Mouse (Mus musculus): ENCODE results near the gene Cphx3. TPM values are rescaled to one million over a fixed set of nuclear protein-coding genes. Genes with fewer than 3 reads are reported as not detected.

Gene Cphx3
- total RNA-seq (2023), result not detected

DNA sequence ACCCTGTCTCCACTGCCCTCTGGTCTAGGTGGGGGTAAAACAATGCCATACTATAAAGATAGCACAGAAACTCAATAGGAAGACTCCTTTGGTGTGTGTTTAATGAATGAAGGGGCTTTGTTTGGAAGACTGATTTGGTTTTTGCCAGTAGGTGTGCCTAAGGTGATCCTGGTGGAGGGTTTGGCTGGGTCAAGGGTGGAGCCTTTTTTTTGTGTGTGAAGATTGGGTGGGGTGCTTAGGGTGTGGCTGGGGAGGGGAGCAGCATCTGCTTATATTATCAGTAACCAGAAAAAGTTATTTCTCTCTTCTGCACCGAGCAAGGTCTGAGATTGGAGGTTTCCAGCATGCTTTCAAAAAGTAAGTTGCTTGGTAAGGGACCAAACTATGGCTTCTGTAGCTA, at the start of gene Cphx3:
Gene Cphx3, plus strand, starts transcription at position 301 of the 400 bp plus-strand sequence.

DNA sequence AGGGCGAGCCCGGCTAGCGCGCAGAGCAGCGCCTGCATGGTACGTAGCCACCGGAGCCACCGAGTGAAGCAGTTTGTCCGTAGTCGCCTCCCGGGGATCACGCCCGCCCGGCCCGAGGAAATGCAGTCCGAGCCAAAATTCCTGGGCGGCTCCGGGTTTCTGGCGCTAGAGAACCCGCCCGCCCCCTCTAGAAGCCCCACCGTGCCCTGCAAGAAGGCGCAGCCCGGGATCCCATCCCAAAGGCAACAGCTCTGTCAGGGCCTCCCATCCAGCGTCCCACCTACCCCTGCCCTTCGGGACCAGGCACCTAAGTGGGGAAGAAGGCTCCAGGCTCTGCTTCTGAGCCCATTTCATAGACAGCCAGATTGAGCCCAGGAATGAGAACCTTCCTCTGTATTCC, 39.5 kb upstream of the Cphx3 start, which contains the start of gene Gm9780:
Gene Gm9780, minus strand, starts transcription at position 101 of the 400 bp plus-strand sequence.

DNA sequence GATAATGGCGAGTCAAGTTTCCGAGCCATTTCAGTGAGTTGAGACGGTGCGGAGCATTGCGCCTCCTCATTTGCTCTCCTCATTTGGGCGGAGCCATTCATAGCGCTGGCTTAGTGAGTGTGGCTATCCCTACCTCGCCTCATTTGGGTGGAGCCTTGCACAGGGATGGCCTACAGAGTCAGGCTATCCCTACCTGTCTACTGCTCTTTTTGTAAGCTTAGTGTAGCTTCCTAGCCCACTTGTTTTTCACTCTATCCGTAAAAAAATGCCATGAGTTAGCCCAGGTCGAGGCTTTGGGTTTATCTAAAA, 14.8 kb upstream of the Cphx3 start, which contains the start of gene Tmem254c:
Gene Tmem254c, minus strand, starts transcription at position 31 of the 309 bp plus-strand sequence.

DNA sequence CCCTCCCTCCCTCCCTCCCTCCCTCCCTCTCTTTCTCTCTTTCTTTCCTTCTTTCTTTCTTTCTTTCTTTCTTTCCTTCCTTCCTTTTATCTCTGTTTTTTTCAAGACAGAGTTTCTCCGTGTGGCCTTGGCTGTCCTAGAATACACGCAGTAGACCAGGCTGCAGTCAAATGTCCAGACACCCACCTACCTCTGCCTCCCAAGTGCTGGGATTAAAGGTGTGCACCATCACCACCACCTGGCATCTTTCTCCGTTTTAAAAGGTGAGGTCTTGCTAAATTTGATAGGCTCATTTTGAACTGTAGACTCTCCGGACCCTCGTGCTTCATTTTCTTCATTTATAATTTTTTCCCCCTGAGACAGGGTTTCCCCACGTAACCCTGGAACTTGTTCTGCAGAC, 881 bp upstream of the Cphx3 start, which contains the start of gene Cphx2:
Gene Cphx2, plus strand, starts transcription at position 301 of the 400 bp plus-strand sequence.

DNA sequence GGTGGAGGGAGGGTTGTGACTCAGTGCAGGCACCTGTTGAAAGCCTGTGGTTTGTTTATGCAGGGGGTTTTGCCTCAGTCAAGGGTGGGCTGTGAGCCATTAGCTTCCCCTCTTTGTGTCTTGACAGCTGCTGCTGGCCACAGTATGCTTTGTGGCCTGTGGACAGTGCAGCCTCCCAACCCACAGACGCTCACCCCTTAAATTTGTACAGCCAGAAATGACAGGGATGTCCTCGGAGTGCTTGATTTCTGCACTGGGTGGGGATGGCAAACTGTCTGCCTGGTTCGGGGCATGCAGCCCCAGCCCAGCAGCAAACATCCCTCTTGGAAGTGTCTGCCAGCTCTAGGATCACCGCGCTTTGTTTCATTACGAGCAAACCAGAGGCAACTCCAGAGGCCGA, 36.1 kb downstream of the Cphx3 start, which contains the start of gene Duxbl2:
Gene Duxbl2, plus strand, starts transcription at position 200 of the 400 bp plus-strand sequence.

DNA sequence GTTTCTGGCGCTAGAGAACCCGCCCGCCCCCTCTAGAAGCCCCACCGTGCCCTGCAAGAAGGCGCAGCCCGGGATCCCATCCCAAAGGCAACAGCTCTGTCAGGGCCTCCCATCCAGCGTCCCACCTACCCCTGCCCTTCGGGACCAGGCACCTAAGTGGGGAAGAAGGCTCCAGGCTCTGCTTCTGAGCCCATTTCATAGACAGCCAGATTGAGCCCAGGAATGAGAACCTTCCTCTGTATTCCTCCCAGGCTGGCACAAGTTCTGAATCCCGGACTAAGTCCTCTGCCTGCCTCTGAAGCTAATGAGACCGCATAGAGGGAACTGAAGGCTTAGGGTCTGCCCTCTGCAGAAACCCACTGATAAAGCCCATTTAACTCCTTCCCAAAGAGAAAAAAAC, 100.3 kb downstream of the Cphx3 start, which contains the start of gene Plac9b:
Gene Plac9b, minus strand, starts transcription at position 101 of the 400 bp plus-strand sequence.

DNA sequence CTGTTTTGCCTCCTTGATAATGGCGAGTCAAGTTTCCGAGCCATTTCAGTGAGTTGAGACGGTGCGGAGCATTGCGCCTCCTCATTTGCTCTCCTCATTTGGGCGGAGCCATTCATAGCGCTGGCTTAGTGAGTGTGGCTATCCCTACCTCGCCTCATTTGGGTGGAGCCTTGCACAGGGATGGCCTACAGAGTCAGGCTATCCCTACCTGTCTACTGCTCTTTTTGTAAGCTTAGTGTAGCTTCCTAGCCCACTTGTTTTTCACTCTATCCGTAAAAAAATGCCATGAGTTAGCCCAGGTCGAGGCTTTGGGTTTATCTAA, 124.8 kb downstream of the Cphx3 start, which contains the start of gene Tmem254b:
Gene Tmem254b, minus strand, starts transcription at position 116 of the 322 bp plus-strand sequence.

DNA sequence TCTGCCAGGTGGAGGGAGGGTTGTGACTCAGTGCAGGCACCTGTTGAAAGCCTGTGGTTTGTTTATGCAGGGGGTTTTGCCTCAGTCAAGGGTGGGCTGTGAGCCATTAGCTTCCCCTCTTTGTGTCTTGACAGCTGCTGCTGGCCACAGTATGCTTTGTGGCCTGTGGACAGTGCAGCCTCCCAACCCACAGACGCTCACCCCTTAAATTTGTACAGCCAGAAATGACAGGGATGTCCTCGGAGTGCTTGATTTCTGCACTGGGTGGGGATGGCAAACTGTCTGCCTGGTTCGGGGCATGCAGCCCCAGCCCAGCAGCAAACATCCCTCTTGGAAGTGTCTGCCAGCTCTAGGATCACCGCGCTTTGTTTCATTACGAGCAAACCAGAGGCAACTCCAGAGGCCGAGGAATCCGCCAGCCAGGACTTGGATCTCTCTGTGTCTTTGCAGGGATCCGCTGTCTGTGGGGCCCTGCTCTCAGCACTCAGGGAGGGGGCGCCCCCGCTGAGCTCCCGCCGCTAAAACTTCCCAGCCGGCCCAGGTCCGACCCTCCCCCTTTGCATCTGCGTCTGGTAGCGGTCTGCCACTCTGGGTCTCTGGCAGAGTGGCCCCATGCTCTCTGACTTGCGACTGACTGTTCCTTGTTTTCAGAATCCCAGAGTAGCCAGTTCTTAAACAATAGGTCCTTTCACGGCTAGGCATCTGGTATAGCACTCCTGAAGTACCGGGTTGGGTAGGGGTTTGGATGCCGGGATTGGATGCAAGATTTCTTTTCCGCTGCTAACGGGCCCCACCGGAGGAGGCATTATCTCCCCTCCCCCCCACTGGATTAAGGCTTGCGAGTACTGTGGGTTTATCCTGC, 175.9 kb downstream of the Cphx3 start, which contains the start of gene Duxbl3:
Gene Duxbl3, plus strand, starts transcription at position 207 of the 862 bp plus-strand sequence.

Other genes starting within 250 kb of the Cphx3 start
- 79.7 TPM for gene Anxa11, start 240.1 kb upstream of the Cphx3 start, total RNA-seq (2023)
- gene Plac9a, start 179.2 kb upstream of the Cphx3 start, total RNA-seq (2023), result not detected
- gene Tmem254a, start 154.6 kb upstream of the Cphx3 start, total RNA-seq (2023), result 8.5 TPM
- gene Cphx1, start 144.0 kb upstream of the Cphx3 start, total RNA-seq (2023), result not detected
- gene Duxbl1, start 103.7 kb upstream of the Cphx3 start, total RNA-seq (2023), result not detected
- not detected for gene Gm9780, start 39.6 kb upstream of the Cphx3 start, total RNA-seq (2023)
- gene Tmem254c, start 14.9 kb upstream of the Cphx3 start, total RNA-seq (2023), result 10.8 TPM
- not detected for gene Cphx2, start 781 bp upstream of the Cphx3 start, total RNA-seq (2023)
- not detected for gene Duxbl2, start 36.1 kb downstream of the Cphx3 start, total RNA-seq (2023)
- gene Plac9b, start 100.2 kb downstream of the Cphx3 start, total RNA-seq (2023), result not detected
- 9.1 TPM for gene Tmem254b, start 124.7 kb downstream of the Cphx3 start, total RNA-seq (2023)
- not detected for gene Duxbl3, start 175.7 kb downstream of the Cphx3 start, total RNA-seq (2023)

Data from CD4-positive naive resting alpha-beta T cell, adult 57 days (primary cell).